Mouse (Mus musculus): Measurements from ENCODE around the gene Gm21310. TPM values are rescaled to one million over a fixed set of nuclear protein-coding genes. Genes with fewer than 3 reads are reported as not detected.
"Not testable (repeated sequence)": the region's sequence is repeated elsewhere in the genome, so short reads cannot be mapped to it uniquely, and the experiment has no call there.

The Gm21310 gene
- not detected in 2 replicates for polyA plus RNA-seq (2015; fragmentation: Nextera tagmentation; extraction: Ambion mirVana)

- not testable (repeated sequence) for H3K4me3 ChIP-seq (replicated peaks); ATAC-seq (ENCODE audit: insufficient number of reproducible peaks, low FRiP score, low TSS enrichment, low read depth); H3K9me3 ChIP-seq (replicated peaks); H3K4me1 ChIP-seq; H3K27ac ChIP-seq (replicated peaks); H3K9ac ChIP-seq; H3K4me2 ChIP-seq (replicated peaks); H3K27me3 ChIP-seq; H3K36me3 ChIP-seq
These were observed at the start of gene Gm21310 for GRCm38 (mm10) chrY:10147083-10147482. Gene Gm21310, minus strand, starts transcription at chrY:10147183.

Other genes starting within 250 kb of the Gm21310 start
- gene Gm20834, start 177.4 kb upstream of the Gm21310 start, polyA plus RNA-seq (2015; fragmentation: Nextera tagmentation; extraction: Ambion mirVana) = not detected in 2 replicates